Mouse (Mus musculus) urinary bladder, postnatal 4 days (tissue): ENCODE measurements at regions not wholly inside any gene's neighbourhood (a gene's known extent, or its start where the extent isn't known, plus 50 kb on each side); places are given as distances from the start of the nearest gene placed in this dataset.

Source experiments
- DNase-seq, 2 experiments: peaks; one replicate each; pipeline ENCODE4 v3.0.0; 2021 to 2022; ENCODE audit warnings: low spot score in 2 of 2

DNA sequence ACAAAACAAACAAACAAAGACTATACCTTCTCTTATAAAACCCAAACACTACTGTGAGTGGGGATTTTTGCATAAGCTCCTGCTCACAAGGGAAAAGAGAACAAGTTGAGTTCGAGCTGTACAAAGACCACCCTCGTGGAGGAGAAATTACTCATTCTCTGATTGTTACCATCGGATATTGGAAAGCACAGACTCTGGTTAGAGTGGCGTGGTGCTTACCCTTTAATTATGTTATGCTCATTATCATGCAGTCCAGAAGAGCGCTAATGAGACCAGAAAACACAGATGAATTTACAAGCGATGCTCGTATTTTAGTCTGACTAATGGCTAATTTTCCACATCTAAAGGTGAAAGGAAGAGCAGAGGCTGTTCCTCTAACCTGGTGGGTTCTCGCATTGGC is 721.7 kb upstream of the Cited2 start:
- no peak for DNase-seq

DNA sequence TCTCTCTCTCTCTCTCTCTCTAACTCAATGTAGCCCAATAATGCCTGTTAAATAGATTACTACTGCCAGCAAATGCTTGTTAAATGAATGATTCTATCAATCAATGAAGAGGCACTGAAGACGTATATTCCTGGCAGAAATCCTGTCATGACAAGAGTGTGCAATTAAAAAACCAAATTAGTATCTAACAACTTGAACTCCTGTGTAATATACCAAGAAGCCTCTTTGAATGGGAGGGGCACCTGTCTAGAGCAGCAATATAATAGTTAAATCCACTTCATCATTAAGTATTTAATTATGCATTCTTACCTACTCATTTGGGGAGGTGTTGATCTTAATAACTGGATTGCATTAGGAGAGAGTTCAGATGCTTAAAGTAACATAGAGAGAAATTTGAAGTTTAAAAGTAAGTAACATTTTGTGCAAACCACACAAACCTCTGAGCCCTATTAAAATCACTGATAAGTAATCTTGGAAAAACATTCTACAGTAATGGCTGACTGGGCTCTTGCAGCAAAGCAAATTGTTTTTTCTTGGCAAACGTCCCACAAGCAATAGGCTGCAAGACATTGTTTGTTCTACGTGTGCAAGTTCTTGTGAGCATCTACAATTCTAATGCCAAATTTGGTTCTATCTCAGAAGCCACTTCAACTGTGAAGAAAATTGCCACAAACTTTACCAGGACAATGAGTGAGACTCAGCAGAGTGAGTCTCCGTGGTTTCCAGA is 719.7 kb upstream of the Cited2 start:
- no peak for DNase-seq

DNA sequence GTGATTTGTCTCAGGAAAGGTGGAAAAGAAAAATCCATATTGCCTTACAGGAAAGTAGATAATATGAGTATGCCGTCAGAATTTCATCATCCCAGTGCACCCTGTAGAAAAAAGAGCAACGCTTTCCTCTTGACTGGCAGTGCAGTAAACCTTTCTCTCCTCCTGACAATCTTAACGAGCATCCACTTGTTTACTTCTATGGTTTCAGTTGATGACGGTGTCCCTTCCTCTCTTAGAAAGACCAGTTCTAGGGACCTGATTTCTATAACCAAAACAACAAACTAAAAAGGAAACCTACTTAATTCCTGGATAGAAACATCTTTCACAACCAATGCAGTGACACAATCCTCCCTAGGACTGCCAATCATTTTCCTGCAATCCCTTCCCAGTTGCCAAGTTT is 714.3 kb upstream of the Cited2 start:
- no peak for DNase-seq

DNA sequence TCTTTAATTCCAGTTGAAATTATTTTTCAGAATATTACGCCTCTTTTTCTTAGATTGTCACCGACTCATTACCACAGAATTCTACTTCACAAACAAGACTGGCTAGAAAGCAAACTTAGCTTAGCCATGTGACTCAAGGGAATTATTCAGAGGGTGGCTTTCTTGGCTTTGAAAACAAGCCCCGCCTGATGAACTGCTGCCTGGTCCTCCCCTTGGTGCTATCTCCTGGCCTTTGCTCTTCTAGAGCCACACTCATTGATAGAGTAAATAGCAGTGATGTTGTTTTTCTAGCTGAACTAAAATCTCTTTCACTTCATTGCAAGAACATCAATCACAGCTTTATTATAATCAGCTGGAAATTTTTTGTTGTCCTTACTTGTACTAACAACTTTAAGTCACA is 713.0 kb upstream of the Cited2 start:
- DNase-seq: no peak

DNA sequence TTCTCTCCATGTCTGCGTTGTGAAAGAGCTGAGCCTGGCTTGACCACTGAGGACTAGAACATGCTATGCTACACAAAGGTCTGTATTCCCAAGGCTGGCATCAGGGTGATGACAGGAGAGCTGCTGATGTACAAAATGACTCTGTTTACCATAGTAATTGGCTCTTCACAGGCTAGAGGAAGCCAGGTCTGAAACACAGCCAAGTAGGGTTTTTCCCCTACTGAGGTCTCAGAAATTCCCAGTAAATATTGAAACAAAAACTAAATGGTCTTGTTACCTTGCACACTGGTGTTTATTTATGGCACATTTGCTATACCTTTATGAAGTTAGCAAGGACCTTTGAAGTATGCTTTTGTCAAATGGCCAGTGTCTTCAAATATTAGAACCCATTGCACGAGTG is 711.1 kb upstream of the Cited2 start:
- DNase-seq: no peak

DNA sequence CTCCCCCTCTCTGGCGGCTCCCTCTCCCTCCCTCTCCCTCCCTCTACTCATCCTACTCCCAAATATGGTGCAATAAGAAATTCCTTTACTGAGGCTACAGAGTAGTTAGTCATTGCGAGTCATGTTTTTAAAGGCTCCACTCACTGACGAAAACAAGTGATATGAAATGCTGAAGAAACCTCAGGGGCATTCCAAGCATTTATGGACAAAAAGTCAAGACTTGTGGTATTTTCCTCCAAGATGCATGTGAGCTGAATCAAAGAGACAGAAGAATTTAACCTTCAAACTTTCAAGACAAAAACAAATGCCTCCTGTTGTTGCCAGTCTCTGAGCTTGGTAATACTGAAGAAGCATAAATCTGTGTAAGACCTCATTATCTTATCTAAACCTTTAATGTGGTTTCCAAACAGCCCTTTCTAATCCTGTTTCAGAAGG is 710.5 kb upstream of the Cited2 start:
- no peak for DNase-seq

DNA sequence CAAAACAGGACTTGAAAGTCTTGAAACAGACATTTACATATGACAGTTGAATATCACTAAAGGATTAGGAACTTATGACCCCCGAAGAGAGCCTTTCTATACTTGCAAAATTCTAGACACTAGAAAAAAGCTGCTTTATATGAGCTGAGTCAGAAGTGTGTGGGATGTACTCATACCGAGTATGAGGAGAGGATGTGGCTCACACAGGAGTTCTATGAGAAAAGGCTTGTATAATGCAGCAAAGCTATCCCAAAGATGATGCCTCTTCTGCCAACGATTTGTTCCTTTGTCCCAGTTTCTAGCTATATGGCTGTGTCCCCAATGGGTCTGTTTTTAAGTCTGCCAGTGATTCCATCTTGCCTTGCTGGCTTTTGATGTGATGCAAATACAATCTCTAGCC is 708.2 kb upstream of the Cited2 start:
- DNase-seq: no peak

DNA sequence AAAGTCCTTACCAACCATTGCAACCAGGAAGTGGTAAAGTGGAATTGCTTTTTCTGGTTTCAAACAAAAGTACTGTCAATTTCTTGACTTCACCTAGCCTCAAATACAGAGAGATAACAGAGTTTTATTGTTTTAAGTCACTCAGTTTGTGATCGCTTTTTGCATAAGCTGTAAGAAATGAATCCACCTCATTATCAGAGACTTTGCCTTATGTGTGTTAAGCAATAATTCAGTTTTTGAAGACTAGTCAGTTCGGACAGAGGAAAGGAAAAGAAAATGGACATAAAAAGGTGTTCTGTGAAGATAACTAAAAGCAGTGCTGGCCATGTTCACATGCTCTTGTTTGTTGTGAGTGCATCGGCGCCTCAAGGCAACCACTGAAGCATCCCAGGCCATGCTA is 706.2 kb upstream of the Cited2 start:
- DNase-seq: no peak

DNA sequence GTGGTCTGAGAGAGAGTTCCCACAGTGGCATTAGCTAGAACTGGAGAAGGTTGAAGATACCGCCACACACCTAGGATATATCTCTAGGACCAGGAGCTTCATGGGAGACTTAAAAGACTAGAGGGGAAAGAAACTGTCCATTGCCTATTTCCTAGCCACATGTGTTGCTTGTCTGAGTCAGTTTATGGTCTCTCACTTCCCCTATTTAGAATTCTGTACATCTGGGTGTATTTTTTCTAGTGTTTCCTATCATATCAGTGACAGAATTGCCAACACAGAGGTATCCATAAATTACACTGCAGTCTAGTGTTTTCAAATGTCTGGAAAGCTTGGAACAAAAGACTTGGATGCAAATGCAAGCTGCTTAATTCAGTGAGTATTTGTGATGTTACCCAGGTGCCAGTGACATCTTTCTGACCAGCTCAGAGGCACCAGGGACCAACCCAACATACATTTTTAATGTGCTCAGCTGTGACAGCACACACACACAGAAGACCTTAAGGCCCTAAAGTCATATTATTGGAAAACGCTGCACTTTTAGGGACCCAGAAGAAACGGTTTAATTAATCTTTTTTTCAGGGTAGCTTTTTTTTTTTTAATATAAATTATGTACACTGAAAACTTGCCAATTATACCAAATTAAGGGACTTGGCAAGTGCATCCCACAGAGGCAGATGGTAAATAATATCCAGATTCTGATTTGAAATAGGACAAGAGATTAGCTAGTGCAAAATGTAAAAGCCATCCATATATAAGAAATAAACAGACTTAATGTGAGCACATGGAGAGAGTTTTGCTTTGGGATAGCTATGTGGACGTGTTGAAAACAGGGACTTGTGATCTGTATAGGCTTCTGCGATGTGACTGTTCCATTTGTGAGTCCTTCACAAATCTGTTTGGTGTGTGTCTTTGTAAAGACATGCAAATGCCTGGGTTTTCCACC is 700.5 kb upstream of the Cited2 start:
- no peak for DNase-seq

DNA sequence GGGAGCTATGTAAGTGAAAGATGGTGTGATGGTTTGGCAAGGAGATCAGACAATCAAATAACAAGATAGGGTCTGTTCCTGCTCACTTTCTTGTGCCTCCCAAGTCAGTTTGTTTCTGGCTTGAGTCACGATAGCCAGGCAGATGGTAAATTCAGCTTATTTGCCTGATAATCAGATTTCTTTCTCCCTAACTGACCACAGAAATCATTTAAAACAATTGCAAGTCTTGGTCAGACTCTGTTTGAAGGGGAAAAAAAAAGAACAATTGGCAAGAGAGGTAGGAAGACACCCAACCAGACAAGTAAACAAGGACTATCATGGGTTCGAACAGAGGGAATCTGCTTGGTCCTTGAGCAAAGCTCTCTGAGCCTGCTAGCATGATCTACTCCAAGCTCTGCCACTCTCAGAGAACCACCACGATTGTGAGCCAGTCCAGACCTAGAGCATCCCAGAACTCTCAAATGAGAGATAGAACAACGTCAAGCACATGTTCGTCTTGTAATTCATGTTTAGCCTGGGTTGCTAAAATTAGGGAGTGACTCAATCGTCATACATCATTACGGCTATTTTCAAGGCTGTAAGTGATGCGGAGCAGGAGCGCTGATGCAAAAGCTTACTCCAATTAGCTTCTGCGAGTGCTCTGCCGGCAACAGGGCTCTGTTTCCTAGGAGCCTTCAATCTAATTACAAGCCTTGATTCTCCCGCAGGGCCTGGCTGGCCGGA is 699.3 kb upstream of the Cited2 start:
- no peak for DNase-seq

DNA sequence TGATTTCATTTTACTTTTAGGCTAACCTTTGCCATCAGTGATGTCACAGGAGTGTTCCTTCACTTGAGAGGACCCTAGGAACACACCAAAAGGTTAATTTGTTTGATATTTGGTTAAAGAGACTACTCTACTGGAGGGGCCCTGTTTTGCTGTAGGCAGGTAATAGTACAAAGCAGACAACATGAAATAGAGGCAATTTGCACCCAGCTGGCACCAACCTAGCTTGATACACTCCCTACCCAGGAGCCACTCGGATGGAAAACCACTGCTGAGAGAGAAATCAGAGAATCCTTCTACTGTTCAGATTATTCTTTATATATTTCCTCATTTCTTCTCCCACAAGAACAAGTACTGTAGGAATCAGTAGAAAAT is 698.7 kb upstream of the Cited2 start:
- DNase-seq: no peak

DNA sequence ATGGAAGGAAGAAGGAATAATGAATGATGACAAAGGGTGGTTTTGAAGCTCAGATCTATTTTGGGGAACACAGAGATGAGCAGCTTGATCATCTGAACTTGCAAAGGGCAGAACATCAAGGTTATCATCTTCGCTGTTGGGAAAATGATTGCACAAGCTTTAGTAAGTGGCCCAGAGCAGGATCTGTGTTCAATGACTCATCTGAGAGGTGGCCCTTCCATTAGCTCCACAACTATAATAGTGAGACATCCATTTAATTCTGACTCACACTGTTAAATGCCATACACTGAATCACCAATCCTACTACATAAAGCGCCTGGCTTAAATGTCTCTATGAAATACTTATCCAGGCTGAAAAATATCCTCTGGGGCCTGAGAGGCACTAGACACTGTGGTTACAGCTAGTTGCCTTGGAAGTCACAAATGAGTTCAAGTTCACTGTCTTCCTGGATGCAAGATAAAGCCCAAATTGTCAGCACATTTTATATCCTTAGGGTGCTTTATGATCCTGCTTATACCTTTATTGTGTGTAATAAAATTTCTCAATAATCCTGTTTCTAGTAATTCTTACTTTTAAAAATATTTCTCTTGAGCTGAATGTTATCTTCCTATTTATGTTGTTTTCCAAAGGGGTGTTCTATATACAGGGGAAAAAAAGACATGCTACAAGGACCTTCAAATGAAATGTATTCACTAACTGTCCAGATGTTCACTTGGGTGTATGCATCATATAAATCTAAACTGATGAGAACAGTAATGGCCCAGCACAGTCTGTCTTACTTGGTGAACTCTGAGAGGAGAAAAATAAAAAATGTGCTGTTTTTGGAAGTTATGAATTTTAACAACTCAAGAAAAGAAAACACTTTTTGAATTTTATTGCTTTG is 687.9 kb upstream of the Cited2 start:
- DNase-seq: no peak

DNA sequence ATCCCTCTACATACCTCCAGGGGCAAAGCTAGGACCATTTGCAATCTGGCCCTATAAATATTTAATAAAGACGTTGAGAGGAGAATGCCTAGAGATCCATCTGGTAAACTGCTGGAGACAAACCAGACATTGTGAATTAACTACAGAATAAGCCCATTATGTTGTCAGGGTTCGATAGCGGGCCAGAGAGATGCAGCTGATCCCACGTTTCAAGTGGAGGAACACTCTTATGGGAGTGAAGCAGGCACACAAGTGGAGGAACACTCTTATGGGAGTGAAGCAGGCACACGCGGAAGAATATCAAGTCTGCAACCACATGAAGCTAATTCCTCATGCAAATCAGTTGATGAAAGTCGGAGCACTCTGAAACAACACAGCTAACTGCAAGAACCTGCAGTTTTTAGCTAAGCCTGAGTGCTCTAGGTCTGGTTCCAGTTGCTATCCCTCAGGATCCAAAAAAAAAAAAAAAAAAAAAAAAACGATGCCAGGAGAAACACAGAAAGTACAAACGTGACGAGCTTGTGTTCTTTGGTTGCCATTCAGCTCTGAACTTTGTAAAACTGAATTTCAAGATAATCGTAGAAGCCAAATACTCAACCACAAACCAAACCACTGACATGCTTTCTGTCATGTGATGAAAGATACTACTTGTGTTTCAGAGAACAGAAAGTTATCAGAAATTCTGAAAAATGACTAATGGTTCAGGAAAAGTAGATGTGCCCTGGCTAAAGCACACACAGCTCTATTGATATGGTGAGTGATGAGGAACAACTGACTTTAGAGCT is 684.6 kb upstream of the Cited2 start:
- no peak for DNase-seq

DNA sequence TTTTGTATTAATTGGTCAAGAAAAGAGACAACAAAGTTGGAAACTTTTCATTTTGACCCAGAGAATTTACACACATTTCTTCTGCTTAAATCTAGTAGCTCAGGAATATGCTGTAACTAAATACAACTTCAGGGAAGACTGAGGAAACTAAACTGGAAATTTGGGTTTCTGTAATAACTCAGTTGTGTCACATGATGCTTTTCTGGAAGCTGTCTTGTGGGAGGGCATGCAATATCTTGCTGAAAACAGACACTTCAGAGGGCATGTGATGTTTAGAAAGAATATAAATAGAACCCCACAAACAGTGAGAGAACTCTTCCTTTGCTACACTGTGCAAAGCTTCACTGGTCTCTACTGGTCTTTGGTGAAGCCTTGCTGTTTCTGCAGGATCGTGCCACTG is 680.9 kb upstream of the Cited2 start:
- DNase-seq: no peak

DNA sequence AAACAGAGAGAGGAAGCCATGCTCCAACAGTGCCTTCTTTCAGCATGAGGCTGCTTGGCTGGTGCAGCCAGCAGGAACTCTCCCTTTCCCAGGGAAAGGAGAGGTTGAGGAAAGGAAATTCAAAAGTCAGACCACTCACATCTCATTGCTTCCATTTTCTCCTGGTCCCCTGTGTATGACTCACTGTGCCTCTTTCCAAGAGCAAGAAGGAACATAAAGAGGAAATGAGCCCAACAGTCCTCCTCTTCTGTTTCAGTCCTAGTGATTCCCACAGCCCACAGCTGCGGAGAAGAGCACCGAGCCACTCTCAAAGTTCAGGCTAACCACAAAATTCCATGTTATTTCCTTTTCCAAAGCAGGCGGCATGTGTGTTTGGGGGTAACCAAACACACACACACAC is 680.0 kb upstream of the Cited2 start:
- DNase-seq: no peak

DNA sequence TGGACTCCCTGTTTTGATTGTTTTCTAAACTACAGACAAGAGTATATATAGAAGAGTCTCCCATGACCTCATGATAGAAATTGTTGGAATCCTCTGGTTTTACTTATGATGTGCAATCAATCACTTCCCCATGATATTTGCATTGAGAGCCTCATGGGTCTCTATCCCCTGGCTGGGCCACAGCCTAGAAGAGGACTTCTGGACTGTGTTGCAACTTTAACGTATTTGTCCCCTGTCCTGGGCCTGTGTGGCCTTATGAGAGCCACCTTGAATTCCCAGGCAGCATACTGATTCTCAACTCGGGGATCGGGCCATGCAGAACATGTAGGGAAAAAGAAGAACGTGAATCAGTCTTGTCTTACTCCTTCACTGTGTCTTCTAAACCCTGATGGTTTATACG is 676.3 kb upstream of the Cited2 start:
- DNase-seq: no peak

DNA sequence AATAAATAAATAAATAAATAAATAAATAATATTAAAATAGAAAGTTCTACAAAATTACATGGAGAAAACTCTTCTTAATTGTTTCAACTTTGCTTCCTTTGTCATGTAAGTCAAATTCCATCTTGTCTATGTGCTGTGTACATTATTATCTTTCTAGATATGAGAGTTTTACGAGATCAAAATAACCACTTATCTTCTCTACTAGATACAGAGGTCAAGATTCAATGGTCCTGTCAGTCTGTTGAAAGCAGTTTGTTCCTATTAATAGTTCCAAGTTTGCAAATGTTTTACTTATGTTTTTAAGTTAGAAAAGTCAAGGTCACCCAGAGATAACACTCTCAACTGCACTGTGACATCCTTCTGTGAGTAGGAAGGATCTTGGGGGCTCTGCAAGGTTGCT is 650.1 kb upstream of the Cited2 start:
- DNase-seq: no peak

DNA sequence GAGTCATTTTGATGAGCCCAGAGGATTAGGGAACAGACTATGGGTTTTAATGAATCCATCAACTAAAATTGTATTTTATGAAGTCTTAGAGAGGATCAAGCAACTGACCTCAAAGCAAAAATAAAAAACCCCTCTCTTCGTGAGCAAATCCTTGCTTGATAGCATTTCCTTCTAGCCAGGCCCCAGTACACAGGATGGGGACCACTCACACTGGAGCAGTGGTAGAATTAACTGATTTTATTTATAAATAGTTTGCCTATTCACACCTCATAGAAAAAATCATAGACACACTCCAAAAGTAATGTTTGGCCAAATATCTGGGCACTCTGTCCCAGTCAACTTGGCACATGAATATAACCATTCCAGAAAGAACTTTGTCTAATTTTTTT is 649.0 kb upstream of the Cited2 start:
- DNase-seq: no peak

DNA sequence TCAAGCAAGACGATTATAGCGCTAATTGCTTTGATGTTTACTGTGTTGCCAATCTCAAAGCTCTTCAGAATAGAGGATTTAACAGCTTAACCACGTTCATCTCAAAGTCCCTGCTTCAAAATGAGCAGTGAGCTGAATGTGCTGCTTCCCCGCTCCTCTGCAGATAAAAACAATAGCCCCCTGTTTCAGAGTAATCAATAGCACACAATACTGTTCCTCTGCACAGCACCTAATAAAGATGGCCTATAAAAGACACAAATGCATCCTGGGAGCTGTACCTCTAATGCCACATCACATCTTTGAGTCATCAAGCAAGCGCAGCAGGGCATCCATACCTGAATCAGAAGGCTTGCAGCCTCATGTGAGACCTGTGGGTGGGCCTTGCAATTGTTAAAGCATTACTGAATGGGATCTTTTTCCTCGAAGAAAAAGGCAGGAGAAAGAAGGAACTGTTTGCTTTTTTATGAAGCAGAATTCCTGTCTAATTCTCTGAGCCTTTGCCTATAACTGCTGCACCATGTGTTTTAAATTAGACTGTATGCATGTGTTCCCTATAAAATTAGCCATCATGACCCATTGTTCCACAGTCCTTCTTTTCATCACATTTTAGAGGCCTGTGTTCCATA is 648.5 kb upstream of the Cited2 start:
- no peak for DNase-seq

DNA sequence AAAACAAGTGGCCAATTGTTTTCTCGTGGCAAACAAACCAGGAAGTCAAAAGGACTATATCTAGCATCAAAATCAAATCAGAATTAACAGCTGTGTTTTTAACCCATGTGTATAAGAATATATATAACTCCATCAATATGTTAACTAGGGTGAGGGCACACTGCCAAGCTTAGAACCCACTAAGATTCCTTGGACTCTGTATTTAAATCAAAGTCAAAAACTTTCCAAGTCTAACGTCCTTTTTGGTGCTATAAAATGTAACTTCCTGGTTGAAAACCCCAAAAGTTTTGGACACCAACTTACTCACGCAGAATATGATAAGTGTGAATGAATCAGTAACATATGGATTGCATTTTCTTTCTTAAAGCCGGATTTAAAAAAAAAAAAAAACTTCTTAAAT is 647.9 kb upstream of the Cited2 start:
- no peak for DNase-seq
